Mouse (Mus musculus): Measurements from ENCODE around the gene Bloc1s2. TPM values are rescaled to one million over a fixed set of nuclear protein-coding genes. Genes with fewer than 3 reads are reported as not detected.

Gene Bloc1s2
- polyA plus RNA-seq (2012; rRNA removed): 44.8 and 48.6 TPM in 2 replicates

DNA sequence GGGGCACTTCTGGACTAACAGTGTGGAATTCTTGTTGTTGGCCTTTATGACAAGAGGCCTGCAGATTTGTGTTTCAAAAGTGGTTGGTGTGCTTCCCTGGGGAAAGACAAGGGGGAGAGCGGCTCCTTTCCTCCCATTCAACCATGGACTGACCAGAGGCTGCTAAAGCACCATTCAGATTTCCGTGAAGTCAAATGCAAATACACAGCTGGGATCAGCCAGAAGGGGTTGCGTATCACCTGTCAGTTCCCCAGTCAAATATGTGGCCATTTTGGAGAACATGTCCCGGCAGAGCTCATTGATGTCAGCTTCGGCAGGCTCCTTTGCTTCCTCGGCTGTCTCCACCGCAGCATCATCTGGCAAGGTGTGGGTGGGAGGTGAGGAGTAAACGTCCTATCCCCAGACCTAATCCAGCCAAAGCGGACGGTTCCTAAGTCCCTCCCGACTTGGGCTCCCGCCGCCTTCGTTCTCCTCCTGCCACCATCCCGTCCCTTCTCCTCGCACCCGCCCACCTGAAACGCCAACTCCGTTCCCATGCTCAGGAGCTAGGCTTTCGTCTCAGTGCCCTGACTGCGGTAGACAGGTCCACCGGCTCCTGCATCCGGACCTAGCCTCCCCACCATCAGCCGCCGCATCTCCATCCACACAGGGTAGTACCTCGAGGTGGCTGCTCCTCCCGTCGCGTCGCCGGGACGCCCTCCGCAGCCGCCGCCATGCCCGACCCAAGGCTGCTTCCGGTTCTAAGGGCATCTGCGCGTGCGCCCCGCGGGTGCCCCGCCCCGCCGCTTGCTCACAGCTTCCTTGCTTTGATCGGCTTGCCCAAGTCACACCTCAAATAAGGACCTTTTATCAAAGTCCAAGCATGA is at the start of gene Bloc1s2:
Gene Bloc1s2, minus strand, starts transcription at position 745 of the 866 bp plus-strand sequence.
- peak within 1 kb of the TSS; percentile 85 for H3K4me3 ChIP-seq (ENCODE audit: control insufficient read depth, low read depth, low read length)
- peaks cover 16% of the 10 kb centered on the region for H3K4me1 ChIP-seq (ENCODE audit: control insufficient read depth, insufficient read depth, low read length)
- peaks cover 4% of the 10 kb centered on the region for H3K36me3 ChIP-seq (ENCODE audit: control insufficient read depth, insufficient read depth, low read length)
- H3K27me3 ChIP-seq (ENCODE audit: control insufficient read depth, insufficient read depth, low read length): no peaks in the 10 kb centered on the region
- TF ChIP-seq POLR2A (IDR thresholded peaks at IDR 0.05; ENCODE audit: control insufficient read depth, low read depth, low read length) (peak; percentile 86), CTCF (IDR thresholded peaks at IDR 0.05; ENCODE audit: control insufficient read depth, insufficient read depth, insufficient replicate concordance, low read depth, low read length) (no peak)
- peak within 1 kb of the TSS; percentile 64 for H3K27ac ChIP-seq (ENCODE audit: control insufficient read depth, insufficient read depth, low read depth, low read length)

GRCm38 (mm10) chr19:44195138-44195537 is 48.9 kb upstream of the Bloc1s2 start:
- no peak overlapping the region for H3K4me3 ChIP-seq (ENCODE audit: control insufficient read depth, low read depth, low read length)
- peaks cover 3% of the 10 kb centered on the region for H3K4me1 ChIP-seq (ENCODE audit: control insufficient read depth, insufficient read depth, low read length)
- peak; percentile 59; the same call in 1 of the 2 replicates for TF ChIP-seq CTCF (IDR thresholded peaks at IDR 0.05; ENCODE audit: control insufficient read depth, insufficient read depth, insufficient replicate concordance, low read depth, low read length)
- TF ChIP-seq POLR2A (IDR thresholded peaks at IDR 0.05; ENCODE audit: control insufficient read depth, low read depth, low read length): no peak
- no peak overlapping the region for H3K27ac ChIP-seq (ENCODE audit: control insufficient read depth, insufficient read depth, low read depth, low read length)
- no peaks in the 10 kb centered on the region for H3K36me3 ChIP-seq (ENCODE audit: control insufficient read depth, insufficient read depth, low read length)
- no peaks in the 10 kb centered on the region for H3K27me3 ChIP-seq (ENCODE audit: control insufficient read depth, insufficient read depth, low read length)

GRCm38 (mm10) chr19:44193906-44194305 is 47.7 kb upstream of the Bloc1s2 start:
- Histone ChIP-seq H3K4me3 (ENCODE audit: control insufficient read depth, low read depth, low read length) (no peak overlapping the region), H3K36me3 (ENCODE audit: control insufficient read depth, insufficient read depth, low read length) (no peaks in the 10 kb centered on the region), H3K27ac (ENCODE audit: control insufficient read depth, insufficient read depth, low read depth, low read length) (no peak overlapping the region), H3K27me3 (ENCODE audit: control insufficient read depth, insufficient read depth, low read length) (no peaks in the 10 kb centered on the region), H3K4me1 (ENCODE audit: control insufficient read depth, insufficient read depth, low read length) (peaks cover 3% of the 10 kb centered on the region)
- no peak for TF ChIP-seq CTCF (IDR thresholded peaks at IDR 0.05; ENCODE audit: control insufficient read depth, insufficient read depth, insufficient replicate concordance, low read depth, low read length)
- no peak for TF ChIP-seq POLR2A (IDR thresholded peaks at IDR 0.05; ENCODE audit: control insufficient read depth, low read depth, low read length)

GRCm38 (mm10) chr19:44192342-44192741 is 46.1 kb upstream of the Bloc1s2 start, which contains the start of gene Pkd2l1:
Gene Pkd2l1, minus strand, starts transcription at chr19:44192442.
- H3K4me1 ChIP-seq (ENCODE audit: control insufficient read depth, insufficient read depth, low read length): peaks cover 3% of the 10 kb centered on the region
- H3K27me3 ChIP-seq (ENCODE audit: control insufficient read depth, insufficient read depth, low read length): no peaks in the 10 kb centered on the region
- no peak within 1 kb of the TSS for H3K27ac ChIP-seq (ENCODE audit: control insufficient read depth, insufficient read depth, low read depth, low read length)
- TF ChIP-seq CTCF (IDR thresholded peaks at IDR 0.05; ENCODE audit: control insufficient read depth, insufficient read depth, insufficient replicate concordance, low read depth, low read length) (no peak), POLR2A (IDR thresholded peaks at IDR 0.05; ENCODE audit: control insufficient read depth, low read depth, low read length) (no peak)
- H3K4me3 ChIP-seq (ENCODE audit: control insufficient read depth, low read depth, low read length): no peak within 1 kb of the TSS
- H3K36me3 ChIP-seq (ENCODE audit: control insufficient read depth, insufficient read depth, low read length): no peaks in the 10 kb centered on the region

DNA sequence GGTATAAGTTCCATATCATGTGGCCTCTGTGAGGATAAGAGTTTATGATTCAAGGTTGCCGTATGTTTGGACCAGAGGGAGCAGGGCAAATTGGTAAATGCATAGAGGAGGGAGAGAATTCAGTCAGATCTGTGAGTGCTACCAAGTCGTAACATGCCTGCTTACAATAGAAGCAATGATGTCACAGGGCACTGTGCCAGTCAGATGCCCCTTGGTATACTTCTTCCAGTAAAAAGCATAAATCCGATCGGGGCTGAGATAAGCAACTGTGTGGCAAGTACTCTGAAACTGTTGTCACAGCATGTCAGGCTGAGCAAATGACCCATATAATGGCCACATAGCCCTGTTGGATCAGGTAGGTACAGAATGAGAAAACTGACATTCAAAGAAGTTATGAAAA is 42.8 kb upstream of the Bloc1s2 start:
- Histone ChIP-seq H3K27ac (ENCODE audit: control insufficient read depth, insufficient read depth, low read depth, low read length) (no peak overlapping the region), H3K36me3 (ENCODE audit: control insufficient read depth, insufficient read depth, low read length) (no peaks in the 10 kb centered on the region), H3K4me1 (ENCODE audit: control insufficient read depth, insufficient read depth, low read length) (peaks cover 3% of the 10 kb centered on the region), H3K27me3 (ENCODE audit: control insufficient read depth, insufficient read depth, low read length) (no peaks in the 10 kb centered on the region), H3K4me3 (ENCODE audit: control insufficient read depth, low read depth, low read length) (no peak overlapping the region)
- TF ChIP-seq CTCF (IDR thresholded peaks at IDR 0.05; ENCODE audit: control insufficient read depth, insufficient read depth, insufficient replicate concordance, low read depth, low read length): no peak
- TF ChIP-seq POLR2A (IDR thresholded peaks at IDR 0.05; ENCODE audit: control insufficient read depth, low read depth, low read length): no peak

- no peak overlapping the region for H3K27ac ChIP-seq (ENCODE audit: control insufficient read depth, insufficient read depth, low read depth, low read length)
- no peak overlapping the region for H3K4me3 ChIP-seq (ENCODE audit: control insufficient read depth, low read depth, low read length)
- TF ChIP-seq CTCF (IDR thresholded peaks at IDR 0.05; ENCODE audit: control insufficient read depth, insufficient read depth, insufficient replicate concordance, low read depth, low read length) (no peak), POLR2A (IDR thresholded peaks at IDR 0.05; ENCODE audit: control insufficient read depth, low read depth, low read length) (no peak)
These were observed 37.7 kb upstream of the Bloc1s2 start for GRCm38 (mm10) chr19:44183968-44184367.

GRCm38 (mm10) chr19:44180502-44180901 is 34.3 kb upstream of the Bloc1s2 start:
- Histone ChIP-seq H3K27me3 (ENCODE audit: control insufficient read depth, insufficient read depth, low read length) (no peaks in the 10 kb centered on the region), H3K27ac (ENCODE audit: control insufficient read depth, insufficient read depth, low read depth, low read length) (no peak overlapping the region), H3K36me3 (ENCODE audit: control insufficient read depth, insufficient read depth, low read length) (no peaks in the 10 kb centered on the region), H3K4me1 (ENCODE audit: control insufficient read depth, insufficient read depth, low read length) (no peaks in the 10 kb centered on the region), H3K4me3 (ENCODE audit: control insufficient read depth, low read depth, low read length) (no peak overlapping the region)
- no peak for TF ChIP-seq POLR2A (IDR thresholded peaks at IDR 0.05; ENCODE audit: control insufficient read depth, low read depth, low read length)
- TF ChIP-seq CTCF (IDR thresholded peaks at IDR 0.05; ENCODE audit: control insufficient read depth, insufficient read depth, insufficient replicate concordance, low read depth, low read length): no peak

More at GRCm38 (mm10) chr19:44183968-44184367, 37.7 kb upstream of the Bloc1s2 start:
- Histone ChIP-seq H3K4me1 (ENCODE audit: control insufficient read depth, insufficient read depth, low read length) (no peaks in the 10 kb centered on the region), H3K36me3 (ENCODE audit: control insufficient read depth, insufficient read depth, low read length) (no peaks in the 10 kb centered on the region), H3K27me3 (ENCODE audit: control insufficient read depth, insufficient read depth, low read length) (no peaks in the 10 kb centered on the region)
